Mouse (Mus musculus): ENCODE data around the gene Sh2b3. TPM values are rescaled to one million over a fixed set of nuclear protein-coding genes. Genes with fewer than 3 reads are reported as not detected.
"Not testable (repeated sequence)": the region's sequence is repeated elsewhere in the genome, so short reads cannot be mapped to it uniquely, and the experiment has no call there.

The Sh2b3 gene
- polyA plus RNA-seq, 1 experiment = 88.1 TPM

GRCm38 (mm10) chr5:121854768-121855167 lies 17.3 kb upstream of the Sh2b3 start:
- no peaks in the 10 kb centered on the region for H3K27me3 ChIP-seq (ENCODE audit: control insufficient read depth, insufficient read depth, low read length)
- peak overlapping the region; percentile 41 for H3K4me3 ChIP-seq (ENCODE audit: low read depth, low read length)
- 34% methylated on average over 10 of the region's 10 CpGs for WGBS
- peaks cover 35% of the 10 kb centered on the region for H3K36me3 ChIP-seq (ENCODE audit: control insufficient read depth, insufficient read depth, low read length)
- TF ChIP-seq CTCF (IDR thresholded peaks at IDR 0.05; ENCODE audit: extremely low read depth, insufficient read length, insufficient replicate concordance, low read depth, low read length) (no peak), POLR2A (IDR thresholded peaks at IDR 0.05; ENCODE audit: low read depth, low read length) (no peak)
- H3K27ac ChIP-seq (ENCODE audit: insufficient read depth, low read depth, low read length) = peak overlapping the region; percentile 86
- peaks cover 64% of the 10 kb centered on the region for H3K4me1 ChIP-seq (ENCODE audit: control insufficient read depth, insufficient read depth, insufficient read length, low read length)

GRCm38 (mm10) chr5:121853368-121854051 lies 16.1 kb upstream of the Sh2b3 start:
- TF ChIP-seq CTCF (IDR thresholded peaks at IDR 0.05; ENCODE audit: extremely low read depth, insufficient read length, insufficient replicate concordance, low read depth, low read length) = no peak
- TF ChIP-seq POLR2A (IDR thresholded peaks at IDR 0.05; ENCODE audit: low read depth, low read length) = no peak
- Histone ChIP-seq H3K27ac (ENCODE audit: insufficient read depth, low read depth, low read length) (peak overlapping the region; percentile 86), H3K4me3 (ENCODE audit: low read depth, low read length) (peak overlapping the region; percentile 38), H3K36me3 (ENCODE audit: control insufficient read depth, insufficient read depth, low read length) (peaks cover 35% of the 10 kb centered on the region), H3K4me1 (ENCODE audit: control insufficient read depth, insufficient read depth, insufficient read length, low read length) (peaks cover 57% of the 10 kb centered on the region), H3K27me3 (ENCODE audit: control insufficient read depth, insufficient read depth, low read length) (no peaks in the 10 kb centered on the region)
- 20% methylated on average over 9 of the region's 9 CpGs for WGBS

DNA sequence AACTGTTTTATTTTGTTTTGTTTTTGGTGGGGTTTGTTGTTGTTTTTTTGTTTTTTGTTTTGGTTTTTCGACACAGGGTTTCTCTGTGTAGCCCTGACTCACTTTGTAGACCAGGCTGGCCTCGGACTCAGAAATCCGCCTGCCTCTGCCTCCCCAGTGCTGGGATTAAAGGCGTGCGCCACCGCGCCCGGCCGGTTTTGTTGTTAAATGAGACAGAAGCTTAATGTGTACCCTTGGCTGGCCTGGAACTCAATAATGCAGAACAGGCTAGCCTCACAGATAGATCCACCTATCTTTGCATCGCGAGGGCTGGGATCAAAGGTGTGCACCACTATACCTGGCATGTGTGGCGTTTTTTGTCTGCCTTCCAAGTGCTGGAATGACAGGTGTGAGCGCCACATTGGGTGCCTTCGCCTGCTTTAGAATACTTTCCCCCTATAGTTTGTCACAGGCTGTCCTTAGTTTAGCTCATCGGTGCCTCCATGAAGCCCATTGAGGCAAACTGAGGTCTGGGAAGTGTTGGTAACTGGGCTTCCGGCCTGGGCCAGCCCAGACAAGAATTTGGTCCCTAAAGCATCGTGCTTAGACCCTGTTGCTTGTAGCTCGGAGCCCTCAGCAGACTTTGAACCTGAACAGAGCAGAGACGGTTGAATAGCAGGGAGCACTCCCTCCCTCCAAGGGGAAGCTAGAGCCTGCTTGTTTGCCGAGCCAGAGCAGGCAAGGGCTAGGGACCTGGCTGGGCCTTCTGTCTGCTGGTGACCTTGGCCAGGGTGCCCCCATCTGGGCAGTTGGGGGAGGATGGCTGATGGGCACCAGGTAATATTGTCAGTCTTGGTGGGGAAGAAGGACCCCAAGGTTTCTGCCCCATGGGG lies 12.3 kb upstream of the Sh2b3 start:
- peak overlapping the region; percentile 82 for H3K27ac ChIP-seq (ENCODE audit: insufficient read depth, low read depth, low read length)
- peak overlapping the region; percentile 95 for H3K4me3 ChIP-seq (ENCODE audit: low read depth, low read length)
- no peak for TF ChIP-seq CTCF (IDR thresholded peaks at IDR 0.05; ENCODE audit: extremely low read depth, insufficient read length, insufficient replicate concordance, low read depth, low read length)
- TF ChIP-seq POLR2A (IDR thresholded peaks at IDR 0.05; ENCODE audit: low read depth, low read length) = peak; percentile 12; the same call in 1 of the 2 replicates
- peaks cover 35% of the 10 kb centered on the region for H3K36me3 ChIP-seq (ENCODE audit: control insufficient read depth, insufficient read depth, low read length)
- WGBS = 17% methylated on average over 20 of the region's 20 CpGs
- peaks cover 31% of the 10 kb centered on the region for H3K4me1 ChIP-seq (ENCODE audit: control insufficient read depth, insufficient read depth, insufficient read length, low read length)
- no peaks in the 10 kb centered on the region for H3K27me3 ChIP-seq (ENCODE audit: control insufficient read depth, insufficient read depth, low read length)

GRCm38 (mm10) chr5:121848743-121849142 lies 11.3 kb upstream of the Sh2b3 start, which contains the start of gene Pheta1:
Gene Pheta1 (plus strand): TSS chr5:121848984.
- WGBS = under 1% methylated on average over 42 of the region's 42 CpGs
- peaks cover 23% of the 10 kb centered on the region for H3K4me1 ChIP-seq (ENCODE audit: control insufficient read depth, insufficient read depth, insufficient read length, low read length)
- no peaks in the 10 kb centered on the region for H3K27me3 ChIP-seq (ENCODE audit: control insufficient read depth, insufficient read depth, low read length)
- peaks cover 28% of the 10 kb centered on the region for H3K36me3 ChIP-seq (ENCODE audit: control insufficient read depth, insufficient read depth, low read length)
- peak within 1 kb of the TSS; percentile 82 for H3K27ac ChIP-seq (ENCODE audit: insufficient read depth, low read depth, low read length)
- peak within 1 kb of the TSS; percentile 95 for H3K4me3 ChIP-seq (ENCODE audit: low read depth, low read length)
- peak; percentile 89 for TF ChIP-seq POLR2A (IDR thresholded peaks at IDR 0.05; ENCODE audit: low read depth, low read length)
- TF ChIP-seq CTCF (IDR thresholded peaks at IDR 0.05; ENCODE audit: extremely low read depth, insufficient read length, insufficient replicate concordance, low read depth, low read length) = no peak

DNA sequence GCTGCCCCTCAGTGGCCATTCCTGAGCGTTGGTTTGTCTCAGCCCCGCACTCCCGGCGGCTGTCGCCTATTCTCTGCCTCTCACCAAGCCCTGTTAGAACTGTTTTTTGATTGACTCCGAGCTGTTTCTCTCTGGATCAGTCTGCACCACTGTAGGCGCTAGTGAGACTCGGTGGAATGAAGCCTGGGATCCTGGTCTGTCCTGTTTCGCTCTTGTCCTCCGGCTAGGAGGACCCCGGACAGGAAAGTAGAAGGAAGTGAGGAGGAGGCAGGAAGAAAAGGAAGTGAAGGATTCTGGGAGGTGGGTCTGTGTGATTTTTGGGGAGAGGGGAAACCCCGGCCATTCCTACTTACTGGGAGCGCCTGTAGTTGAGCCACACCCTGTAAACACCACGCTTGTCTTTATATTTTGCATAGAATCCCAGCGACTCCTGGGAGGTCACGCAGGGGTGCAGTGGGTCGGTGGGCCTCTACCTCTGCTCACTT lies 10.6 kb upstream of the Sh2b3 start:
- under 1% methylated on average over 17 of the region's 17 CpGs for WGBS
- peaks cover 22% of the 10 kb centered on the region for H3K4me1 ChIP-seq (ENCODE audit: control insufficient read depth, insufficient read depth, insufficient read length, low read length)
- TF ChIP-seq POLR2A (IDR thresholded peaks at IDR 0.05; ENCODE audit: low read depth, low read length) (no peak; the same call in 1 of the 2 replicates), CTCF (IDR thresholded peaks at IDR 0.05; ENCODE audit: extremely low read depth, insufficient read length, insufficient replicate concordance, low read depth, low read length) (peak; percentile 34; the same call in 1 of the 2 replicates)
- peak overlapping the region; percentile 95 for H3K4me3 ChIP-seq (ENCODE audit: low read depth, low read length)
- no peaks in the 10 kb centered on the region for H3K27me3 ChIP-seq (ENCODE audit: control insufficient read depth, insufficient read depth, low read length)
- H3K27ac ChIP-seq (ENCODE audit: insufficient read depth, low read depth, low read length) = peak overlapping the region; percentile 70
- peaks cover 22% of the 10 kb centered on the region for H3K36me3 ChIP-seq (ENCODE audit: control insufficient read depth, insufficient read depth, low read length)

- H3K4me1 ChIP-seq (ENCODE audit: control insufficient read depth, insufficient read depth, insufficient read length, low read length) = peaks cover 17% of the 10 kb centered on the region
- peaks cover 14% of the 10 kb centered on the region for H3K36me3 ChIP-seq (ENCODE audit: control insufficient read depth, insufficient read depth, low read length)
- H3K27me3 ChIP-seq (ENCODE audit: control insufficient read depth, insufficient read depth, low read length); H3K4me3 ChIP-seq (ENCODE audit: low read depth, low read length); H3K27ac ChIP-seq (ENCODE audit: insufficient read depth, low read depth, low read length): not testable (repeated sequence)
- WGBS = 87% methylated on average over 3 of the region's 3 CpGs
Measured at GRCm38 (mm10) chr5:121847269-121847668, 9.8 kb upstream of the Sh2b3 start.

DNA sequence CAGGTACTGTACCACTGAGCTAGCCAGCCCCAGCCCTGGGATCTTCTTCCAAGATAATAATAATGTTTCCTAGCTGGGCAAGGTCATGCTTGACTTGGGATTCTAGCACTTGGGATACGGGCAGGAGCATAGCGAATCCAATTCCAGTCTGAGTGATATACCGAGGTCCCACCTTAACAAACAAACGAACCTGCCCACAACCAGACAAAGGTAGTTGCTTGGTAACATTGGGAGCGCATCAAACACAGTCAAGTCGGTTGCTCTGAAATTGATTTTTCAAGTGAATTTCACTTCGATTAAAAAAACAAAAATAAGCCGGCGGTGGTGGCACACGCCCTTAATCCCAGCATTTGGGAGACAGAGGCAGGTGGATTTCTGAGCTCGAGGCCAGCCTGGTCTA lies 8.9 kb upstream of the Sh2b3 start:
- no peaks in the 10 kb centered on the region for H3K27me3 ChIP-seq (ENCODE audit: control insufficient read depth, insufficient read depth, low read length)
- H3K4me1 ChIP-seq (ENCODE audit: control insufficient read depth, insufficient read depth, insufficient read length, low read length) = peaks cover 8% of the 10 kb centered on the region; the same call in 1 of the 2 replicates
- no peak overlapping the region for H3K4me3 ChIP-seq (ENCODE audit: low read depth, low read length)
- WGBS = 78% methylated on average over 11 of the region's 11 CpGs
- TF ChIP-seq CTCF (IDR thresholded peaks at IDR 0.05; ENCODE audit: extremely low read depth, insufficient read length, insufficient replicate concordance, low read depth, low read length) (no peak), POLR2A (IDR thresholded peaks at IDR 0.05; ENCODE audit: low read depth, low read length) (no peak)
- H3K36me3 ChIP-seq (ENCODE audit: control insufficient read depth, insufficient read depth, low read length) = peaks cover 6% of the 10 kb centered on the region
- no peak overlapping the region for H3K27ac ChIP-seq (ENCODE audit: insufficient read depth, low read depth, low read length)

Measured in small intestine, adult 2 months (tissue).